Mouse (Mus musculus) granulocyte monocyte progenitor cell, adult 5-6 weeks (primary cell): ENCODE data around the gene Yod1. TPM values are rescaled to one million over a fixed set of nuclear protein-coding genes. Genes with fewer than 3 reads are reported as not detected.

Experiments
- ATAC-seq: replicated peaks from 2 replicates; pipeline ENCODE4 v1.8.0; 2016; ENCODE audit warnings: mild to moderate bottlenecking, moderate TSS enrichment, inconsistent platforms; ENCODE audit not compliant: poor library complexity, severe bottlenecking
- total RNA-seq, 2 experiments: library from RNA; stranded (forward) in 1 of 2; stranded (reverse) in 1 of 2; fragments of 200-712, 200-1000 nt in 1 of 2; fragments of >200 nt in 1 of 2; fragmentation: Nextera tagmentation in 1 of 2; gene quantifications; 2 replicates each; pipeline ENCODE4 v1.2.3; 2014 to 2017

Yod1 gene
- total RNA-seq (2014; fragmentation: Nextera tagmentation) (6.4 and 8.0 TPM in 2 replicates), total RNA-seq (2017) (6.7 and 7.8 TPM in 2 replicates)

DNA sequence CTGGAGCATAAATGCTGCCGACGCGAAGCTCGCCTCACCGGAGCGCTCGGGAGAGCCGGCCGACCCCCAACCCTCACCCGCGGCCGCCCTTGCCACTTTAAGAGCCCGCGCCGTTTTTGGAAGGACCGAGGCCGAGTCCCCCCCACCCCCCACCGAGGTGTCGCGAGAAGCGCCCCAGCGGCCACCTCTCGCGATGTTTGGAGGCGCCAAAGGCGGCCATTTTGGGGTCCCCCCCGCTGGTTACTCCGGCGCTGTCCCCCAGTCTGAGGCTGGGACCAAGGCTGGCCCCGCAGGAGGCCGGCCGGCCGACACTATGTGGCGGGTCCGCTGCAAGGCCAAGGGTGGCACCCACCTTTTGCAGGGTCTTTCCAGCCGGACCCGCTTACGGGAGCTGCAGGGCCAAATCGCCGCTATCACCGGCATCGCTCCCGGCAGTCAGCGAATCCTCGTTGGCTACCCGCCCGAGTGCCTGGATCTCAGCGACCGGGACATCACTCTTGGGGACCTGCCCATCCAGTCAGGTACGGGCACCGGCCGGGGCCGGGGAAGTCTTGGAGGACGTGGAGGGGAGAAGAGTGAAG lies at the start of gene Yod1:
TSS of gene Yod1 (plus strand) at position 37 of the 581 bp plus-strand sequence.
- peak; percentile 72 for ATAC-seq

GRCm38 (mm10) chr1:130678551-130678950 lies 38.6 kb upstream of the Yod1 start:
- no peak for ATAC-seq

DNA sequence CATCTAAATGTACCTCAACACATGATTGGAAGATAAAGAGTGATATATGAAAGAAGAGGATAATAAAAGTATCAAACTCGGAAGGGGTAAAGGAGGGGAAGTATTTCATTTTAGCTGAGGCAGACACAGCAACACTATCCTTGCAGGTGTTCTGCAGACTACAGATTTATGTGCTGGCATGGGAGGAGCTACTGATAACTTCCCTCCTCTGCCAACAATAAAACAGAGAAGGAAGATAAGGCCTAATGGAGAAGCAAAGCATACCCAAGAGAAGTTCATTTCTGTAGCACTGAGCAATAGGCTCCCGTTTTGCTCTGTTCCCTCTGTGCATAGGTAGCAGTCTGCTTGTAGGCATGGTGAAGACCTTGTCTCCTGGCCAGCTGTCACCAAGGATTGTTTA lies 36.1 kb upstream of the Yod1 start:
- ATAC-seq, result no peak

DNA sequence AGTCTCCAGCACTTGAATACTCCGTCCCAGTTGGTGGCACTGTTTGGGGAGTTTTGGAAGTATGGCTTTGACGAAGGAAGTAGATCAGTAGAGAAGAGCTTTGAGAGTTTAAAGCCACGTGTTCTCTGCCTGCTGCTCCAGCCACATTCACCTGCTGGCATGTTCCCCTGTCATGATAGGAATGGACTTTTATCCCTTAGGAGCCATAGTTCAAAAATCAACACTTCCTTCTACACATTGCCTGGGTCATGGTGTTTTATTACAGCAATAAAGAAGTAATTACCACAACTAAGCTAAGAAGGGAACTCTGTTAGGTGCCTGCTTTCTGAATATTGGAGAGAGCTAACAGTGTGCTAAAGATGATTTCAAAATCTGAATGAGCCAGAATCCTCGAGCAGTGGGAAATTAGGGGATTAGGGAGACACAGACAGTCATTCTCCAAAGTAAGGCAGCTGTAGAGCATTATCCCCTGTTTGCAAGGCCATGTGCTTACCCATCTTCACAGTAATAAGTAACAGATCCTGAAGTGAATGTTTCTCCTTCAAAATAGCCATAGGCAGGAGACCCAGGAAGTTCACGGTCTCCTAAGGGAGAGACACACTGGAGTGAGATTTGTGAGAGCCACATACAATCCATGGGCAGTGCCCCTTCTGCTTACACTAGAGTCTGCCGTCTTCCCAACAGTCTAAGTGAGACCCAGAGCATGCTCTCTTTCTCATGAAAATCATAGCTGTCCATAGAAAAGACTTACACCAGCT lies 35.3 kb upstream of the Yod1 start:
- ATAC-seq, result no peak

GRCm38 (mm10) chr1:130683905-130684304 lies 33.2 kb upstream of the Yod1 start:
- no peak for ATAC-seq

GRCm38 (mm10) chr1:130698601-130699000 lies 18.5 kb upstream of the Yod1 start:
- no peak for ATAC-seq

DNA sequence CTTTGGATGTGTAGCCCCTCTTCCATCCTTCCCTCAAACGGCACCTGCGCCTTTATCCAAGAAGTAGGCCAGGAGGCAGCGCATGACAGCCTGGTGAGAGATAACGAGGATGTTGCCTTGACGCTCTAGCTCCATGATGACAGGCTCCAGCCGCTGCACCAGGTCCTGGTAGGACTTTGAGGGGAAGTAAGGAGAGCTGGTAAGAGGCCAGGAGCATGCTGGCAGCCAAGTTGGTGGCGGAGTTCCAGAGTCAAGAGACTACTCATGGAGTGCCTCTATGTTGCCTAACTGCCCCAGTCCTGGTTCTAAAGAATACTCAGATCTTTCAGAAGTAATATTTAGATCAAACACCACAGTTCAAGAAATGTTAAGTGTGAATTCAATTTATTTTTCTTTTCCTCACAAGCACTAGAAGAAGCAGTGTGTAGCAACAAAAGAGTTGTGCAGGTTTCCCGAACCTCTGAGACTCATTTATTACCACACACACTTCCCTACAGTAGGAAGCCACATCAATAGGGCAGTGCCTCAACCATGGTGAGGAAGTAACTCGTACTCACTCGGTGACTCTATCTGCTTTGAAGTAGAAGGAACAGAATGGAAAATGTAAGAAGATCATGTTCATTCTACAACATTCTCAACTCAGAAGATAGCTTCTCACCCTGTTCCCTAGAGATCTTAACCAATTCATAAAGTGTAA lies 17.0 kb upstream of the Yod1 start:
- ATAC-seq, result no peak

- ATAC-seq, result no peak
These were observed 15.2 kb upstream of the Yod1 start for GRCm38 (mm10) chr1:130701976-130702375.

DNA sequence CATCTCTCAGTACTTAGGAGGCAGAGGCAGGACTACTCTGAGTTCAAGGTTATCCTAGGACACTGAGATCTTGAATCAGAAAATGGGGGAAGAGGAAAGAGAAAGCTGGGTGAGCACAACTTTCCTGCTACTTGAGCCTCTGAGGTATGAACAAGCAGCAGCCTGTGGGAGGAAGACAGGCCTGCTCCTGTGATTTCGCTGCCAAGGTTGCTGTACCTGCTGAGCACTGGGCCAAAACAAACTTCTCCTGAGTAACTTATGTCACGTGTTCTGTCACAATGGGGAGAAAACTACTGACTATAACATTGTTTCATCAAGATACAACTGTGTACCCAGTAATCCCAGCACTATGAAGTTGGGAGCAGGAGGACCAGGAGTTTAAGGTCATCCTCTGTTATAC lies 13.5 kb upstream of the Yod1 start:
- ATAC-seq, result no peak

GRCm38 (mm10) chr1:130710283-130711080 lies 6.6 kb upstream of the Yod1 start:
- no peak for ATAC-seq

DNA sequence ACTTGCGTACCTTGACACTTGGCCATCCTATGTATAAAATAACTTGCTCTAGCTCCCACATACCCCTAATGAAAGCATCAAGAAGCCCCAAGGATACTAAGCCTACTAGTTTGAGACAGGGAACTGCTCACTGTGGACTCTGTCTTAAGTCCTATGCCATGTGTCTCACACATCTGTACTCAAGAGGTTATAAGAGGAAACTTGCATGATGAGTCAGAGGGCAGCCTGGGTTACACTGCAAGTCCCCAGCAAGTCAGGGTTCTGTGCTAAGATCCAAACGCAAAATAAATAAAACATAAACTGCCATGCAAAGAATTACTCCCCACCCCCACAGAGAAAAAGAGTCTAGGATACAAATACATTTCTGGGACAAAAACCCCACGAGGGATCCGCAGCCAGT lies 3.1 kb upstream of the Yod1 start:
- no peak for ATAC-seq

GRCm38 (mm10) chr1:130715561-130716217 lies 1.4 kb upstream of the Yod1 start, which contains the start of gene Gm29427:
TSS of gene Gm29427 (minus strand) at chr1:130715799.
- ATAC-seq, result peak; percentile 62

- ATAC-seq, result peak; percentile 2
These were observed 962 bp upstream of the Yod1 start for GRCm38 (mm10) chr1:130716218-130716512.

DNA sequence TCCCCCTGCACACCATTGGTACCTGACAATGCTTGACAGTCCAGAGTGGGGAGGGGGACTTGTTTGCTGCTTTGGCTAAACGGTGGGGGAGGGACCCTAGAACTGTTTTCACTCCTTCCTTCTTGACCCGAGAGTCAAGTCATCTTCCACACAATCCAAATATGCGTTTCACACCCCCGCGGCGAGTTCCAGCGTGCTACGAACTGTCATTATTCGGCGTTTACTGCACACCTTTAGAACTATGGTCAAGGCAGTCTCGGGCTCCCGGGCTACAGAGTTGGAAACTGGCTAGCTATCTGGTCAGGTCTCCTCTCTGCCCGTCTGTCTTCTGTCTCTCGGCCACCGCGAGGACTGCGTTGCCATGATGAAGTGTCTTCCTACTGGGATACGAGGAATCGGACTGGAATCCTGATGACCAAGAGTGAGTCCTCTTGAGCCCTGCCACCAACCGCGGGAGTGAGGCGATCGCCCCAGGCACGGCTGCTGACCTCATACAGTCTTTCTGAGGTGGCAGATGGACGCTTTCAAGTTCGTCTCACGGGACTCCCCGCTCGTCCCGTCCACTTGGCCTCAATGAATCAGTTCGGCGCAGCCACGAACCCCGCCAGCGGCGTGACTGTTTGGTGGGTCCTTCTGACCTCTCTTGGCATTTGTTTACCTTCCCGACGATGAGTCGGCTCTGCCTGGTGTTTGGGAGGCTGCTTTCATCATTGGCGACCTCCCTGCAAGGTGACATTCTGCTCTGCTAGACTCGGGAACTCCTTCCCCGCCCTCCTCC lies 425 bp upstream of the Yod1 start:
- ATAC-seq, result peak; percentile 10

GRCm38 (mm10) chr1:130724206-130724605 lies 7.1 kb downstream of the Yod1 start:
- no peak for ATAC-seq

- no peak for ATAC-seq
These were observed 9.3 kb downstream of the Yod1 start for GRCm38 (mm10) chr1:130726396-130726795.

- no peak for ATAC-seq
These were observed 10.9 kb downstream of the Yod1 start for GRCm38 (mm10) chr1:130728070-130728469.

GRCm38 (mm10) chr1:130728708-130729107 lies 11.6 kb downstream of the Yod1 start:
- ATAC-seq, result no peak

DNA sequence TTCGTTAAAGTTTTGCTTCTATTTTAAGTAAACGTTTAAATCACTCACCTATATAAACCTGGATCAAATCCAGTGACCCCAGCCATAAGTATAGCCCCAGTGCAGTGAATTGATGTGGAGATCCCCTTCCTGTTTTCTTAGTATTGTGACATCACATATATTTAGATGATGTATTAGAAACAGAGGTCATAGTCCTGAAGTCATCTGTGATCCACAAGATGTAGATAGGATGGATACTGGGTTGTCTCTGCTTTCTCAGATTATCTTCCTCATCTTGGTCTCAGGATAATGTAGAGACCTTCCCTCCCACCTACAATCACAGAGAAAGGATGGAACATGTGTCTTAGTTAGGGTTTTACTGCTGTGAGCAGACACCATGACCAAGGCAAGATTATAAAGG lies 12.0 kb downstream of the Yod1 start, which contains the start of gene Pfkfb2:
TSS of gene Pfkfb2 (minus strand) at position 101 of the 400 bp plus-strand sequence.
- ATAC-seq, result no peak
